Mouse (Mus musculus): ENCODE data around the gene Itpkc.

Itpkc gene

DNA sequence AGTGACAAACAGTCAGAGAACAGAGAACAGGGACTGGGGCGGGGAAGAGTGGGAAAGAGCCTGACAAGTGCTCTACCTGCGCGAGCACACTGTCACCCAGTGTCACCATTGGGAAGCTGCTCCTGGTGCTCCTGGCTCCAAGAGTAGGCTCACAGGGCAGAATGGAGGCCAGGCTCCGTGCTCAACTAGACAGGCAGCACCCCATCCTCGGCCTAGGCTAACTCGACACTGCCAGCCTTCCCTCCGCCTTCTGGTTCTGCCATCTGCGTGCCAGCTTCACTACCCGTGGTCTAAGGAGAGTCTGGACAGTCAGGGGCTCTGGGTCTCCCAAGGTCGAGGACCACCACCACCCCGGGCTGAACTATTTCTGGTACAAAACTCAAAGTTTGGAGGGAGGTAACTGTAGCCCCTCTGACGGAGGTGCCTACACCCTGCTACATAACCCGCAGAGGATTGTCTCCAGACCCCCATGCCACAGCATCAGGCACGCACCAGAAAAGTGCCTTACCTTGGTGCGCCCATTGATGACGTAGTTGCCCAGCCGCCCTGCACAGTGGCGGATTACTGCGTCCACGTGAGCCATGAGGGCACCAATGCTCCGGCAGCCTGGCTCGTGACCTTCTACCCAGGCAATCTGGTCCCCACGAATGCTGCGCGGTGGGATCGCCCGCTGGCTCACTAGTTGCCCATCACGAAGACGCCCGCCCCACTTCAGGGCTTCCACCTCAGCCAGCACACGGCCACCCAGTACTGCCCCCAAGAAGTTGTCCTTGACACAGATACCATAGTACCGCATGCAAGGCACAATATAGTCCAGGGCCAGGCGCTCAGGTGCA, 64.1 kb downstream of the Itpkc start:
- DNase-seq (ENCODE audit: low spot score): no peak

DNA sequence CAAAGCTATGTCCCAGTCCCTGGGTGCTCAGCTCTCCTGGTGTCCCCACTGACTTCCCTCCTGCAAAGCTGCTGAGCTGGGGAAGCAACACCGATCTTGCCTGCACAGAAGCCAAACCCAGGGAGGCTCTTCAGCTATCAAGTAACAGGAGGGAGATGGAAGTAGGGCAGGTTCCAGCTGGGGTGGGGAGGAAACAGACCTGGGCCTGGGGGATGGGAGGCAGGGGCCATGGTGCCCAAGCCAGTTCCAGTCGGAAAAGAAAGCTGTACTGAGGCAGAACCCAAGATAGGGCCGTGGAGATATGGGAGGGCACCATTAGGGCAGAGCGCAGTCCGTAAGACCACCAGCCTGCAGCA, 65.0 kb downstream of the Itpkc start:
- DNase-seq (ENCODE audit: low spot score): no peak

DNA sequence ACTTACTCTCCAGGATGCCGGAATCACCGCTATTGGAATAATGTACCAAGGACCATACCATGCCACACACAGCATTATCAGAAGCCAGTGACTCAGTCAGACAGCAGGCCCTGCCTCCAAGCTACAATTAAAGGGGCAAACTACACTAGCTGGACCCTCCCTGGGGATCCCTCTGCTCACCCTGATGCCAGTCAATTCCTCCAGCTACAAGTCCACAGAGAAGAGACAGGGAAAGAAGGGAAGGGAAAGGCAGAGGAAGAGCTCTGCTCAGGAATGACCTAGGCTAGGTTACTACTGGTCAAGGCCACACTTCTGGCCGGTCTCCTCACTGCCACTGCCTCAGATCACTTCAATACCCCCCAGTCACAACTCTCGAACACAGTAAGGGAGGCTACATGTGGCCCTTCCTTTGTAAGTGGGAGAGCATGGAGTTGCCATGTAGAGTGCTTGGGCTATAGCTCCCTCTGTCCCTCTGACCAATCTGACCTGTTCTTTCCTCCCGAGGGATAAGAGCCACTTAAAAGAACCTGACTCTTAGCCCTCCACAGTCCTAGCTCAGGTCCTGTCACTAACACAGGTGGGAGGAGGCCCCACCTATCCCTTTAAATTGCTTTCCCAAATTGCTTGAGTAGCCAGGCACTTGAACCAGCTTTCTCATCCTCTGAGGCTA, 65.5 kb downstream of the Itpkc start:
- DNase-seq (ENCODE audit: low spot score): no peak

DNA sequence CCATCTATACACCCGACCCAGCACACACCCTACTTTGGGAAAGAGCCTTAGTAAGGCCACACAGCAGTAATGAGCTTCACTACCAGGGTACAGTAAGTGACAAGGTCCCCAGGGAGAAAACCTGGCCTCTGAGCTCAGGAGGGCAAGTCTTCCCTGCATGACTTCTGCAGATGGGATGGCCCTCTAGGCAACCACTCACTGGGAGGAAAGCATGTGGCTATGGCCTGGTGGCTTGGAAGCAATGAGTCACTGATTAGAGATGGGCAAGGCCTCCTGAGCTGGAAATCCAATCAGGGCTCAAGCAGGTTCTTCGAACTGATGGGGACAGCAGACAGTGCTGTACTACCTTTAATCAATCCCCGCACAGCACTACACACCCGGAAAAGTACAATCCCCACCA, 66.7 kb downstream of the Itpkc start:
- DNase-seq (ENCODE audit: low spot score): no peak

DNA sequence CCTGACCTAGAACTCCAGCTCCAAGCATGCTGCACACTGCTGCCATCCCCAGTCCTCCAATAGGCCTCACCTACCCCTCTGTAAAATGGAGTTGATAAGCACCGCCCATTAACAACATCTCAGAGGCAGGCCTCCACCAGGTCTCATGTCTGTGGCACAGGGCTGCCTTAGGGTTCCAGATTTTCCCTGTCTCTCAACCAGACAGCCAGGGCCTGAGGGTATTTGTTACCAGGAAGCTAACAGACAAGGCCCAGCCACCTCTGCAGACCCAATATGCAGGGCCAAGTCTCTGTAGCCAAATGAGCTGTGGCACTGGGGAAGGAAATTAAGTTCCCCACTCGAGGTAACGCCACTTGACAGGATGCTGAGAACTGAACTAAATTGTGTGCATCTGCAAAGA, 67.5 kb downstream of the Itpkc start:
- DNase-seq (ENCODE audit: low spot score): no peak

DNA sequence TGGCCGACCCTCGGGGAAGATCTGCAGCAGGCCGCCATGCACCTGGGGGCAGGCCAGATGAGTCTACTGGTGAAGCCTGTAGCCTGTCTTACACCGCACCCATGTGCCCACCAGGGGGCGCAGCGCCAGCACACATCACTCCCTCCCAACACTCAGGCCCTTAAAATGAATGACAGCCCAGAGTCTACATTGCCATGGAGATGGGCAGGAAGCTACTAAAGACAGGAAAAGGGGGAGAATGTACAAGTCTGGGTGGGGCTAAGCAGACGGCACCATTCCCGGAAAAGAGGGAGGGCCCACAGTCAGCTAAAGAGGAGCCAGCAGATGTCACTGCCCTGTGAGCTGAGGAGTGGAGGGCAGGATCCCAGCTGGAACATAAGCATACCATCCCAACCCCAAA, 68.6 kb downstream of the Itpkc start:
- DNase-seq (ENCODE audit: low spot score): peak; percentile 88

DNA sequence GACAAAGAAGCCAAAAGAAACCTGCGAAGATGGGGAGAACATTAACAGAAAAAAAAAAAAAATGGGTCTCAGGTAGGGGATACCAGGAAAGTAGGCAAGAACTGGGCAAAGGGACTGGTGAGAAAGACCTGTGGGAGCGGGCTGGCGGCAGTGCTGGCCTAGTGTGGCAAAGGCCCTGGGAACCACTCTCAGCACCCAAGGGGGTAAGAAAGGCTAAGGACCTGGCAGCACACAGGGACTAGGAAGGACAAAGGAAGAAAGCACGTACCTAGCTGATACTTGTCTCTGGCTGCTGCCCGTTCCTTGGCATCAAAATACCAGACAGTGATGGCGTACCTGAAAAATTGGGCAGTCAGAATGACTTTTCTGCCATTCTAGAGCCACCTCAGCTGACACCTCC, 69.2 kb downstream of the Itpkc start:
- DNase-seq (ENCODE audit: low spot score): no peak

DNA sequence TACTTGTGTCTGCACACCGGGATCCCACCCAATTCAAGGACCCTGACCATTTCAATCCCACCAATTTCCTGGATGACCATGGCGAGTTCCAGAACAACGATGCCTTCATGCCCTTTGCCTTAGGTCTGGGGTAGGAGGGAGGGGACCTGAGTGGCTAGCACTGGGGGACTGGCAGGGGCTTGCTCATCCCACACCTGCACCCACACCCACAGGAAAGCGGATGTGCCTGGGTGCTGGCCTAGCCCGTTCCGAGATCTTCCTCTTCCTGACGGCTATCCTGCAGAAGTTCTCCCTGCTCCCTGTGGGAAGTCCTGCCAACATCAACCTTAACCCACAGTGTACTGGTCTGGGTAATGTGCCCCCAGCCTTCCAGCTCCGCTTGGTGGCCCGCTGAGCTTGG, 70.3 kb downstream of the Itpkc start:
- DNase-seq (ENCODE audit: low spot score): no peak

Measured in embryo, embryonic 10.5 days (tissue).